Comparison of ENCODE assay signal across 27 mouse cellular contexts in genomic region chr1:160750629-160751028, GRCm38 (mm10). TPM values are rescaled to one million over a fixed set of nuclear protein-coding genes. Genes with fewer than 3 reads are reported as not detected.
DNase-seq lines count a peak whose midpoint lies in the region; ATAC-seq and TF ChIP-seq lines count a peak whose summit lies in the region.
"Had no signal": no experiment of that assay in that cellular context is flagged by ENCODE, and none has a peak within 500 bp of the region (broad histone marks: within the 10 kb centered on the region; RNA-seq: fewer than 3 reads in every experiment).

No protein-coding gene starts in this region.

- H3K4me3 ChIP-seq in heart, embryonic 16.5 days (ENCODE audit: low read length): no peak overlapping the region
- H3K4me3 ChIP-seq in intestine, embryonic 16.5 days (ENCODE audit: low read length): no peak overlapping the region
- H3K4me3 ChIP-seq in kidney, adult 2 months (ENCODE audit: insufficient read depth, low read depth, low read length): no peak overlapping the region
- H3K4me3 ChIP-seq: heart, adult 2 months had no signal

- WGBS in heart, embryonic 16.5 days: 56% methylated on average over 2 of the region's 2 CpGs
- 67% methylated on average over 2 of the region's 2 CpGs for WGBS in intestine, embryonic 16.5 days
- 72% methylated on average over 2 of the region's 2 CpGs for WGBS in kidney, adult 2 months

- no peak overlapping the region for H3K4me2 ChIP-seq in heart, embryonic 16.5 days (ENCODE audit: low read depth, low read length)
- no peak overlapping the region for H3K4me2 ChIP-seq in intestine, embryonic 16.5 days (ENCODE audit: low read depth, low read length)
- H3K4me2 ChIP-seq: heart, embryonic 11.5 days; hindbrain, embryonic 14.5 days had no signal

- H3K27ac ChIP-seq in heart, embryonic 16.5 days (ENCODE audit: low read length): peak overlapping the region; percentile 11
- H3K27ac ChIP-seq in intestine, embryonic 16.5 days (ENCODE audit: low read length): no peak overlapping the region
- H3K27ac ChIP-seq in kidney, adult 2 months (ENCODE audit: insufficient read depth, low read depth, low read length): no peak overlapping the region
- H3K27ac ChIP-seq: heart, adult 2 months; hindbrain, embryonic 14.5 days; hindbrain, postnatal 0 days had no signal

- no peak for DNase-seq in frontal cortex, postnatal 10 days (ENCODE audit: low spot score in 2 of 2)
- DNase-seq in heart, postnatal 14 days: no peak
- peak; percentile 11 for DNase-seq in brain, adult 2 months (ENCODE audit: low read depth, low spot score)
- DNase-seq in kidney, adult 2 months: no peak
- DNase-seq: adrenal gland, postnatal 10 days; adrenal gland, postnatal 36 days; B cell, adult 2 months; cerebellum, adult 11 months; cerebellum, adult 9-10 months; cerebellum, postnatal 14 days; forebrain, postnatal 0 days; gastrocnemius, postnatal 10 days; gastrocnemius, postnatal 36 days; heart, adult 2 months; heart, postnatal 4 days; kidney, adult 18-20 months had no signal

- no peak overlapping the region for H3K9ac ChIP-seq in heart, embryonic 16.5 days (ENCODE audit: low read length)
- no peak overlapping the region for H3K9ac ChIP-seq in intestine, embryonic 16.5 days (ENCODE audit: low read depth, low read length)
- H3K9ac ChIP-seq: forebrain, postnatal 0 days; hindbrain, embryonic 14.5 days had no signal

- no peaks in the 10 kb centered on the region for H3K36me3 ChIP-seq in heart, embryonic 16.5 days (ENCODE audit: control insufficient read depth, insufficient read depth)
- no peaks in the 10 kb centered on the region for H3K36me3 ChIP-seq in intestine, embryonic 16.5 days (ENCODE audit: control insufficient read depth, insufficient read depth, low read length)
- H3K36me3 ChIP-seq in kidney, adult 2 months (ENCODE audit: control insufficient read depth, insufficient read depth, low read length): no peaks in the 10 kb centered on the region

- no peak for TF ChIP-seq CTCF in kidney, adult 2 months (conservative IDR thresholded peaks at IDR 0.05; ENCODE audit: insufficient read depth, insufficient read length, low read depth, low read length)

- intact Hi-C loops in heart, postnatal 14 days (cut with DNase I): no loop called here

- no peak for TF ChIP-seq POLR2A in kidney, adult 2 months (IDR thresholded peaks at IDR 0.05; ENCODE audit: low read depth, low read length)

- ATAC-seq in frontal cortex, adult (ENCODE audit: low TSS enrichment): peak; percentile 55; the same call in 1 of the 2 replicates
- no peak for ATAC-seq in heart, embryonic 16.5 days (replicated peaks; ENCODE audit: extremely low read depth, insufficient read depth, low FRiP score)
- peak; percentile 44 for ATAC-seq in intestine, embryonic 16.5 days
- ATAC-seq: forebrain, embryonic 14.5 days; forebrain, postnatal 0 days; hindbrain, postnatal 0 days; inflammation-experienced regulatory T-cells, adult 6 months; Patski had no signal

- no peaks in the 10 kb centered on the region for H3K27me3 ChIP-seq in heart, embryonic 16.5 days (ENCODE audit: control insufficient read depth, insufficient read depth, low read length)
- H3K27me3 ChIP-seq in intestine, embryonic 16.5 days (replicated peaks; ENCODE audit: control insufficient read depth, insufficient read depth, low read length): no peaks in the 10 kb centered on the region
- H3K27me3 ChIP-seq in kidney, adult 2 months (replicated peaks; ENCODE audit: control insufficient read depth, insufficient read depth, low read length): no peaks in the 10 kb centered on the region
- H3K27me3 ChIP-seq: CH12.LX, Patski had no signal

- H3K9me3 ChIP-seq in heart, embryonic 16.5 days (replicated peaks; ENCODE audit: control insufficient read depth, low read length): no peaks in the 10 kb centered on the region
- H3K9me3 ChIP-seq in intestine, embryonic 16.5 days (ENCODE audit: control insufficient read depth, low read length): no peaks in the 10 kb centered on the region
- H3K9me3 ChIP-seq: G1E had no signal

- peaks cover 13% of the 10 kb centered on the region for H3K4me1 ChIP-seq in heart, embryonic 16.5 days (ENCODE audit: control insufficient read depth, insufficient read depth, low read length)
- peaks cover 3% of the 10 kb centered on the region; the same call in 1 of the 2 replicates for H3K4me1 ChIP-seq in intestine, embryonic 16.5 days (ENCODE audit: control insufficient read depth, insufficient read depth, low read length)
- H3K4me1 ChIP-seq in kidney, adult 2 months (ENCODE audit: control insufficient read depth, insufficient read depth, low read length): no peaks in the 10 kb centered on the region

RNA-seq across cellular contexts. Expression of gene Rabgap1l, which starts 42.4 kb away (rescaled TPM):
- 83.9 and 93.4 TPM in 2 replicates for polyA plus RNA-seq in heart, embryonic 16.5 days (2015; fragmentation: Nextera tagmentation; extraction: Ambion mirVana)
- total RNA-seq in heart, postnatal 14 days (2021): 10 to 100 TPM; 71.1 to 83.6 TPM
- polyA plus RNA-seq in intestine, embryonic 16.5 days (2015; fragmentation: Nextera tagmentation; extraction: Ambion mirVana): 16.7 and 18.5 TPM in 2 replicates
- polyA plus RNA-seq in kidney, adult 2 months (2012; rRNA removed): 8.8 and 12.9 TPM in 2 replicates
